Mouse (Mus musculus) heart, postnatal 0 days (tissue): ENCODE results near the gene Per1. TPM values are rescaled to one million over a fixed set of nuclear protein-coding genes. Genes with fewer than 3 reads are reported as not detected.
A peak's percentile ranks its signal among the peaks of the same experiment; 100 is the strongest.

ENCODE experiments used
- ATAC-seq: fragments of 200-750 bp; cut with Nextera tagmentation; 2 replicates; pipeline ENCODE4 v1.8.0; 2017; ENCODE audit warnings: low read depth, moderate number of reproducible peaks, moderate library complexity; ENCODE audit not compliant: insufficient read depth
- DNase-seq: peaks from one replicate; pipeline ENCODE4 v3.0.0-alpha.2; 2016; ENCODE audit warnings: low spot score
- H3K27ac ChIP-seq: fragments of 300-500 bp; sonication (generic); 2 replicates; pipeline ENCODE4 v1.5.1; 2014; ENCODE audit warnings: low read depth, mild to moderate bottlenecking
- H3K27me3 ChIP-seq: fragments of 300-500 bp; sonication (generic); 2 replicates; pipeline ENCODE4 v1.6.1; 2014; ENCODE audit warnings: low read length, mixed read lengths; ENCODE audit not compliant: control insufficient read depth, insufficient read depth
- H3K36me3 ChIP-seq: fragments of 300-500 bp; sonication (generic); replicated peaks from 2 replicates; pipeline ENCODE4 v1.6.1; 2014; ENCODE audit warnings: low read length, mixed read lengths; ENCODE audit not compliant: control insufficient read depth, insufficient read depth
- H3K4me1 ChIP-seq: fragments of 300-500 bp; sonication (generic); 2 replicates; pipeline ENCODE4 v1.6.1; 2014; ENCODE audit warnings: antibody characterized with exemption; ENCODE audit not compliant: control insufficient read depth, insufficient read depth
- H3K4me2 ChIP-seq: fragments of 300-500 bp; sonication (generic); 2 replicates; pipeline ENCODE4 v1.6.1; 2014; ENCODE audit warnings: low read depth, mild to moderate bottlenecking, low read length, moderate library complexity
- H3K4me3 ChIP-seq: fragments of 300-500 bp; sonication (generic); 2 replicates; pipeline ENCODE4 v1.5.1; 2014; ENCODE audit warnings: low read depth, low read length
- H3K9ac ChIP-seq: fragments of 300-500 bp; sonication (generic); replicated peaks from 2 replicates; pipeline ENCODE4 v1.6.1; 2014; ENCODE audit warnings: low read depth, low read length, mixed read lengths
- H3K9me3 ChIP-seq: fragments of 300-500 bp; sonication (generic); replicated peaks from 2 replicates; pipeline ENCODE4 v1.6.1; 2016; ENCODE audit warnings: low read length; ENCODE audit not compliant: control insufficient read depth
- CTCF ChIP-seq: IDR thresholded peaks from 2 replicates; pipeline ENCODE4 v1.5.1; 2016; ENCODE audit warnings: antibody characterized with exemption, control low read depth, low read depth
- EP300 ChIP-seq: IDR thresholded peaks from 2 replicates; pipeline ENCODE4 v1.6.1; 2016; ENCODE audit warnings: antibody characterized with exemption, low read depth
- WGBS: fragments of 180-500 bp; shearing (Covaris S2); extraction: QIAGEN DNeasy Blood & Tissue Kit; methylation state at CpG from one replicate; pipeline ENCODE4 v1.1.7; 2014; 5-methylcytosine and 5-hydroxymethylcytosine counted together
- polyA plus RNA-seq: library from polyadenylated mRNA; unstranded; fragments of >200 nt; fragmentation: Nextera tagmentation; extraction: Ambion mirVana; gene quantifications from 2 replicates; pipeline ENCODE4 v1.2.1, GENCODE M21; 2015
- total RNA-seq: library from RNA; depleted of rRNA; stranded (reverse); fragments of >200 nt; gene quantifications from 2 replicates; pipeline ENCODE4 v1.2.3, GENCODE M21; 2014; ENCODE audit warnings: low replicate concordance

The Per1 gene
- total and polyA plus RNA-seq, 2 experiments from 2014 or later = 8.1 to 76.8 TPM

DNA sequence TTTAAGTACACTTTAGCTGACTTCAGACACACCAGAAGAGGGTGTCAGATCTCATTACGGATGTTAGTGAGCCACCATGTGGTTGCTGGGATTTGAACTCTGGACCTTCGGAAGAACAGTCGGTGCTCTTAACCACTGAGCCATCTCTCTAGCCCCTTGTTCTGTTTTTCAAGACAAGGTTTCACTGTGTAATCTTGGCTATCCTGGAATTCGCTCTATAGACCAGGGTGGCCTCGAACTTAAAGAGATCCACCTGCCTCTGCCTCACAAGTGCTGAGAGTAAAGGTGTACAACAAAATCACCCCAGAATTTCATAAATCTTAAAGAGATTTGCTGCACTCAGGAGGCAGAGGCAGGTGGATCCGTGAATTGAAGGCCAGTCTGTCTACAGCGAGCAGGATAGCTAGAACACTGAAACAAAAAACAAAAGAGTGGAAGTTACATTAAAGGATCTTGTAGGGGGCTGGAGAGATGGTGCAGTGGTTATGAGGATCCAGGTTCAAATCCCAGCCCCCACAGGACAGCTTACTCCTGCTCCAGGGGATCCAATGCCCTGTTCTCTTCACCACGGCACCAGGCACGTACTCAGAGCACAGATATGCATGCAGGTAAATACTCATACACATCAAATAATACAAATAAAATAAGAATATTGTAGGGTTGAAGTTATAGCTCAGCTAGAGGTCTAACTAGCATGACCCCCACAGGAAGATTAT, 19.1 kb upstream of the Per1 start:
- peaks cover 14% of the 10 kb centered on the region; the same call in 1 of the 2 replicates for H3K4me1 ChIP-seq
- no peaks in the 10 kb centered on the region for H3K27me3 ChIP-seq
- no peak overlapping the region for H3K4me2 ChIP-seq
- no peak for ATAC-seq
- no peaks in the 10 kb centered on the region for H3K9me3 ChIP-seq
- peak overlapping the region; percentile 34 for H3K27ac ChIP-seq
- no peak overlapping the region; the same call in 1 of the 2 replicates for H3K9ac ChIP-seq
- H3K36me3 ChIP-seq = no peaks in the 10 kb centered on the region
- no peak for TF ChIP-seq EP300
- no peak overlapping the region for H3K4me3 ChIP-seq
- peak; percentile 4 for DNase-seq
- WGBS = 61% methylated on average over 8 of the region's 9 CpGs

DNA sequence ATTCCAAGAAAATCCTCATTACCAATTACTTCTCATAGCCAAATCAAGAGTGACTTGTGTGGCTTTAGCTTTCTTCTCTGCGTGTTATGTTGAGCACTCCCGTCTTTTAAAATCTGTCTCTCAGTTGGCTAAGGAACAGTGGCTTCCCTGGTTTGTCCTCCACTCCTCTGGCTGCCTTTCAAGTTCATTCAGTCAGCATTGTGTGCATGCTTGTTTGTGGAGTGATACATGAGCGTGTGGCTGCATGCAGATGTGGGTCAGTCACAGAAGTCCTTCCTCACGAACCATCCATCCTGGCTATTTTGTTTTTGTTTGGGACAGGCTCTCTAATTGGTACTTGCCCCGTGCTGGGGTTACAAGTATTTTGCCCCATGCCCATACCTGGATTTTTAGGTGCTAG, 18.4 kb upstream of the Per1 start:
- Histone ChIP-seq H3K36me3 (no peaks in the 10 kb centered on the region), H3K27me3 (no peaks in the 10 kb centered on the region), H3K9me3 (no peaks in the 10 kb centered on the region), H3K4me1 (peaks cover 9% of the 10 kb centered on the region; the same call in 1 of the 2 replicates), H3K4me3 (no peak overlapping the region), H3K27ac (peak overlapping the region; percentile 34), H3K4me2 (no peak overlapping the region), H3K9ac (no peak overlapping the region)
- DNase-seq (no peak), ATAC-seq (no peak)
- TF ChIP-seq EP300 (no peak), CTCF (no peak)
- 49% methylated on average over 5 of the region's 5 CpGs for WGBS

DNA sequence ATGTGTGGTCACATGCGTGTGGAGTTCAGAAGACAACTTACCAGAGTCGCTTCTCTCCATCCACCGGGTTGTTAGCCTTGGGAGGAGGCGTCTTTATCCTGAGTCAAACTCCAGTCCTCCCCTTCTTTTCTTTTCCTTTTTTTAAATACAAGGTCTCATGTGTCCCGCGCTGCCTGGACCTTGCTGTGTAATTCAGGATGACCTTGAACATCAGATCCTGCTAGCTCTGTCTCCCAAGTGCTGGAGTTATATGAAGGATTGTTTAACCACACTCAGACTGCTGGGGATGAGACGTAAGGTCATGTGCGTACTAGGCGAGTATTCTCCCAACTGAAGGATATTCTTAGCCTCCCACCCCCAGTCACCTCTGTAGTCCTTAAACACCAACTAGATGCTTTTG, 17.7 kb upstream of the Per1 start:
- Histone ChIP-seq H3K4me3 (no peak overlapping the region), H3K27ac (no peak overlapping the region), H3K36me3 (no peaks in the 10 kb centered on the region), H3K27me3 (no peaks in the 10 kb centered on the region), H3K4me1 (peaks cover 9% of the 10 kb centered on the region; the same call in 1 of the 2 replicates), H3K9ac (no peak overlapping the region), H3K4me2 (no peak overlapping the region), H3K9me3 (no peaks in the 10 kb centered on the region)
- no peak for DNase-seq
- no peak for TF ChIP-seq CTCF
- TF ChIP-seq EP300 = no peak
- no peak for ATAC-seq
- WGBS = 72% methylated on average over 9 of the region's 9 CpGs

DNA sequence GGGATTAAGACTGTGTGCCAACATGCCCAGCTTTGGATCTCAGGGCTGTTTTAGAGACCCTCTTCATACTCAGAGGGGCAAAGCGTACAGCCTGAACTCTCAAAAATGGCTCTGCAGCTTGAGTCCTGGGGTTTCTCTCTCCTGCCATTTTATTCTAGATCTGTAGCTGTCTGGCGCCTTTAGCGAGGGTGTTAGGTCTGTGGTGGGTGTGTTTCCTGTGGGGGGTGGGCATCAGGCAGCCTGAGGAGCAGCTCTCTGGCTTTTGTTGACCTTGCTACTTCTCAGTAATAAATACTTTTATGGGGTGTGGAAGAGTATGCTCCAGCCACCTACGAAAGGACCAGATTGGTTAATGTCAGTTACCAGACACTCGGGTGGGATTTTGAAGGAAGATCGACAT, 17.0 kb upstream of the Per1 start:
- H3K27me3 ChIP-seq = no peaks in the 10 kb centered on the region
- no peak for ATAC-seq
- H3K27ac ChIP-seq = no peak overlapping the region
- TF ChIP-seq EP300 = no peak
- no peak overlapping the region for H3K9ac ChIP-seq
- H3K4me1 ChIP-seq = peaks cover 9% of the 10 kb centered on the region; the same call in 1 of the 2 replicates
- no peak overlapping the region for H3K4me3 ChIP-seq
- no peak overlapping the region for H3K4me2 ChIP-seq
- 86% methylated on average over 6 of the region's 6 CpGs for WGBS
- DNase-seq = no peak
- no peaks in the 10 kb centered on the region for H3K36me3 ChIP-seq
- no peaks in the 10 kb centered on the region for H3K9me3 ChIP-seq

DNA sequence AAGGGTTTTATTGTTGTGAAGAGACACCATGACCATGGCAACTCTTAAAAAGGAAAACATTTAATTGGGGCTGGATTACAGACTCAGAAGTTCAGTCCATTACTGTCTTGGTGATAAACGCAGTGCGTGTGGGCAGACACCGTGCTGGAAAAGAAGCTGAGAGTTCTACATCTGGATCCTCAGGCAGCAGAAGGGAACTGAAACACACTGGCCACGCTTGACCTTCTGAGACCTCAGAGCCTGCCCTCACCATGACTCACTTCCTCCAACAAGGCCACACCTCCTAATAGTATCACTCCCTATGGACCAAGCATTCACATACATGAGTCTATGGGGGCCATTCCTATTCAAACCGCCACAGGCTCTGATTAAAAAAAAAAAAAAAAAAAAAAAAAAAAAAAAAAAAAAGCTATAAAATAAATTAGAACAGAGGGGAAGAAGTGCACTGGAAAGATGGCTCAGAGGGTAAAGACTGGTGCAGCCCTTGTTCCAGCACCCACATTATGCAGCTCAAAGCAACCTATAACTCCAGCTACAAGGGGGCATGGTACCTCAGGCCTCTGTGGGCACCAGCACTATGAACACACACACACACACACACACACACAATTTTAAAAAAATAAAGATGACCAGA, 16.1 kb upstream of the Per1 start:
- Histone ChIP-seq H3K27me3 (no peaks in the 10 kb centered on the region), H3K9ac (no peak overlapping the region), H3K36me3 (no peaks in the 10 kb centered on the region), H3K4me2 (no peak overlapping the region), H3K9me3 (no peaks in the 10 kb centered on the region), H3K27ac (peak overlapping the region; percentile 43; the same call in 1 of the 2 replicates), H3K4me1 (peaks cover 9% of the 10 kb centered on the region; the same call in 1 of the 2 replicates), H3K4me3 (no peak overlapping the region)
- ATAC-seq (peak; percentile 48; the same call in 1 of the 2 replicates), DNase-seq (peak; percentile 46)
- TF ChIP-seq EP300 (no peak), CTCF (no peak)
- WGBS = 54% methylated on average over 5 of the region's 5 CpGs
